ENCODE assay signal across 12 mouse cellular contexts in the genomic region with DNA sequence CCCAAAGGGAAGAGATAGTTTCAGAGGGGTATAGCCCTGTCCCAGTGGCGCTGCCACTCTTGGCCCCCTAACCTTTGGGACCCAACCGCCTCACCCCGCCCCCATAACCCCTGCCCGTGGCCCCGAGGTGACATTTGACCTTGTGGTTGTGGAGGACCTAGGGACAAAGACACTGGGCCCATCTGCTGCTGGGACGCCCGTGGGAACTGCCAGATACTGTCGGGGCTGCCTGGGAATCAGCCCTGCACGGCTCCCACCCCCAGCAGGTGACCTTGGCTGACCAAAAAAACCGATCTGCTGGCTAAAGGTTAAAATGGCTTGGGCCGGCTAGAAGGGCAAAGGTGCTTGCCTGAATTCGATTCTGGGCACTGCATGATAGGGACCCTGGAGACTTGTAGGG. TPM values are rescaled to one million over a fixed set of nuclear protein-coding genes. Genes with fewer than 3 reads are reported as not detected.
A peak's percentile ranks its signal among the peaks of the same experiment; 100 is the strongest.
DNase-seq lines count a peak whose midpoint lies in the region; ATAC-seq lines count a peak whose summit lies in the region.
"Had no signal": no experiment of that assay in that cellular context is flagged by ENCODE, and none has a peak within 500 bp of the region (broad histone marks: within the 10 kb centered on the region; RNA-seq: fewer than 3 reads in every experiment).

No protein-coding gene starts in this region.

- H3K27ac ChIP-seq in heart, embryonic 16.5 days (ENCODE audit: low read length) = no peak overlapping the region
- H3K27ac ChIP-seq in embryonic facial prominence, embryonic 10.5 days (replicated peaks) = peak overlapping the region; percentile 97
- 0 out of 2 replicates have a peak overlapping the region, but pooled peaks have one; percentile 93 for H3K27ac ChIP-seq in neural tube, embryonic 12.5 days

- 53% methylated on average over 12 of the region's 12 CpGs for WGBS in heart, embryonic 16.5 days
- WGBS in embryonic facial prominence, embryonic 10.5 days = 4% methylated on average over 12 of the region's 12 CpGs
- 10% methylated on average over 12 of the region's 12 CpGs for WGBS in neural tube, embryonic 12.5 days

- no peak for DNase-seq in heart, postnatal 36 days
- no peak for DNase-seq in embryonic facial prominence, embryonic 10.5 days (ENCODE audit: low spot score)
- peak; percentile 45 for DNase-seq in kidney, postnatal 14 days
- no peak for DNase-seq in spleen, adult 18-20 months
- DNase-seq in layer of hippocampus, adult 8-10 months (ENCODE audit: low spot score in 2 of 2) = no peak
- no peak for DNase-seq in frontal cortex, postnatal 14 days (ENCODE audit: low spot score in 2 of 2)
- DNase-seq: right cerebral cortex, postnatal 14 days had no signal

- intact Hi-C loops in heart, postnatal 36 days (cut with DNase I) = no loop called here

- H3K27me3 ChIP-seq in heart, embryonic 16.5 days (ENCODE audit: control insufficient read depth, insufficient read depth, low read length) = no peaks in the 10 kb centered on the region
- H3K27me3 ChIP-seq in embryonic facial prominence, embryonic 10.5 days (replicated peaks; ENCODE audit: low read depth, poor library complexity, severe bottlenecking) = no peaks in the 10 kb centered on the region
- no peaks in the 10 kb centered on the region for H3K27me3 ChIP-seq in neural tube, embryonic 12.5 days (replicated peaks)
- H3K27me3 ChIP-seq: limb, embryonic 13.5 days had no signal

- H3K36me3 ChIP-seq in heart, embryonic 16.5 days (ENCODE audit: control insufficient read depth, insufficient read depth) = no peaks in the 10 kb centered on the region
- H3K36me3 ChIP-seq in embryonic facial prominence, embryonic 10.5 days (replicated peaks) = peaks cover 9% of the 10 kb centered on the region
- H3K36me3 ChIP-seq in neural tube, embryonic 12.5 days = peaks cover under 1% of the 10 kb centered on the region; the same call in 1 of the 2 replicates

- peaks cover 17% of the 10 kb centered on the region for H3K4me1 ChIP-seq in heart, embryonic 16.5 days (ENCODE audit: control insufficient read depth, insufficient read depth, low read length)
- H3K4me1 ChIP-seq in embryonic facial prominence, embryonic 10.5 days = peaks cover 53% of the 10 kb centered on the region
- H3K4me1 ChIP-seq in neural tube, embryonic 12.5 days = peaks cover 34% of the 10 kb centered on the region

- no peak overlapping the region for H3K4me2 ChIP-seq in heart, embryonic 16.5 days (ENCODE audit: low read depth, low read length)
- no peak overlapping the region for H3K4me2 ChIP-seq in neural tube, embryonic 12.5 days (replicated peaks)

- H3K4me3 ChIP-seq in heart, embryonic 16.5 days (ENCODE audit: low read length) = no peak overlapping the region
- peak overlapping the region; percentile 32 for H3K4me3 ChIP-seq in embryonic facial prominence, embryonic 10.5 days
- no peak overlapping the region for H3K4me3 ChIP-seq in neural tube, embryonic 12.5 days
- H3K4me3 ChIP-seq: heart, adult 2 months had no signal

- no peaks in the 10 kb centered on the region for H3K9me3 ChIP-seq in heart, embryonic 16.5 days (replicated peaks; ENCODE audit: control insufficient read depth, low read length)
- no peaks in the 10 kb centered on the region for H3K9me3 ChIP-seq in embryonic facial prominence, embryonic 10.5 days
- H3K9me3 ChIP-seq in neural tube, embryonic 12.5 days = no peaks in the 10 kb centered on the region
- H3K9me3 ChIP-seq: limb, embryonic 13.5 days had no signal

- ATAC-seq in heart, embryonic 16.5 days (replicated peaks; ENCODE audit: extremely low read depth, insufficient read depth, low FRiP score) = no peak
- no peak for ATAC-seq in neural tube, embryonic 12.5 days (ENCODE audit: low FRiP score, low read depth)

- 0 out of 2 replicates have a peak overlapping the region, but pooled peaks have one; percentile 27 for H3K9ac ChIP-seq in heart, embryonic 16.5 days (ENCODE audit: low read length)
- no peak overlapping the region for H3K9ac ChIP-seq in neural tube, embryonic 12.5 days

RNA-seq across cellular contexts. Expression of gene Nr2f6, which starts 1.6 kb away (rescaled TPM):
- 38.1 and 43.0 TPM in 2 replicates for polyA plus RNA-seq in heart, embryonic 16.5 days (2015; fragmentation: Nextera tagmentation; extraction: Ambion mirVana)
- total RNA-seq in heart, postnatal 36 days (2021) = 10 to 100 TPM; 47.6 to 53.6 TPM
- 63.6 and 78.0 TPM in 2 replicates for polyA plus RNA-seq in embryonic facial prominence, embryonic 10.5 days (2016; fragmentation: Nextera tagmentation; extraction: Ambion mirVana)
- polyA plus RNA-seq in neural tube, embryonic 12.5 days (2016; fragmentation: Nextera tagmentation; extraction: Ambion mirVana) = 61.5 and 67.0 TPM in 2 replicates
- total RNA-seq in layer of hippocampus, adult 8-10 months (2022) = 10 to 100 TPM; 38.7 to 46.1 (median 41.2) TPM

RNA-seq across cellular contexts. Expression of gene Ushbp1, which starts 12.2 kb away (rescaled TPM):
- polyA plus RNA-seq in heart, embryonic 16.5 days (2015; fragmentation: Nextera tagmentation; extraction: Ambion mirVana) = 20.6 and 24.4 TPM in 2 replicates
- total RNA-seq in heart, postnatal 36 days (2021) = 10 to 100 TPM; 28.0 to 30.4 TPM
- 5.4 and 5.5 TPM in 2 replicates for polyA plus RNA-seq in embryonic facial prominence, embryonic 10.5 days (2016; fragmentation: Nextera tagmentation; extraction: Ambion mirVana)
- 6.0 and 6.8 TPM in 2 replicates for polyA plus RNA-seq in neural tube, embryonic 12.5 days (2016; fragmentation: Nextera tagmentation; extraction: Ambion mirVana)
- 1 to 10 TPM; 3.5 to 4.9 (median 4.1) TPM for total RNA-seq in layer of hippocampus, adult 8-10 months (2022)
- total RNA-seq: common myeloid progenitor, adult 5-6 weeks had no signal

RNA-seq across cellular contexts. Expression of gene Ocel1, which starts 12.3 kb away (rescaled TPM):
- 5.7 and 6.2 TPM in 2 replicates for polyA plus RNA-seq in heart, embryonic 16.5 days (2015; fragmentation: Nextera tagmentation; extraction: Ambion mirVana)
- total RNA-seq in heart, postnatal 36 days (2021) = 10 to 100 TPM; 11.1 to 14.9 TPM
- polyA plus RNA-seq in embryonic facial prominence, embryonic 10.5 days (2016; fragmentation: Nextera tagmentation; extraction: Ambion mirVana) = 4.0 and 5.0 TPM in 2 replicates
- 5.3 and 5.7 TPM in 2 replicates for polyA plus RNA-seq in neural tube, embryonic 12.5 days (2016; fragmentation: Nextera tagmentation; extraction: Ambion mirVana)
- total RNA-seq in layer of hippocampus, adult 8-10 months (2022) = 10 to 100 TPM; 10.3 to 15.9 (median 14.1) TPM

RNA-seq across cellular contexts. Expression of gene Babam1, which starts 13.3 kb away (rescaled TPM):
- 86.4 and 88.8 TPM in 2 replicates for polyA plus RNA-seq in heart, embryonic 16.5 days (2015; fragmentation: Nextera tagmentation; extraction: Ambion mirVana)
- total RNA-seq in heart, postnatal 36 days (2021) = 10 to 100 TPM; 61.2 to 67.1 TPM
- polyA plus RNA-seq in embryonic facial prominence, embryonic 10.5 days (2016; fragmentation: Nextera tagmentation; extraction: Ambion mirVana) = 109 and 110 TPM in 2 replicates
- 95.6 and 100 TPM in 2 replicates for polyA plus RNA-seq in neural tube, embryonic 12.5 days (2016; fragmentation: Nextera tagmentation; extraction: Ambion mirVana)
- total RNA-seq in layer of hippocampus, adult 8-10 months (2022) = 100 to 1,000 TPM in 3 of 4 experiments, 10 to 100 TPM in 1; 95.9 to 110 (median 108) TPM

RNA-seq across cellular contexts. Expression of gene Use1, which starts 16.7 kb away (rescaled TPM):
- polyA plus RNA-seq in heart, embryonic 16.5 days (2015; fragmentation: Nextera tagmentation; extraction: Ambion mirVana) = 77.2 and 82.0 TPM in 2 replicates
- total RNA-seq in heart, postnatal 36 days (2021) = 100 to 1,000 TPM; 148 to 149 TPM
- 83.1 and 84.3 TPM in 2 replicates for polyA plus RNA-seq in embryonic facial prominence, embryonic 10.5 days (2016; fragmentation: Nextera tagmentation; extraction: Ambion mirVana)
- 82.8 and 91.6 TPM in 2 replicates for polyA plus RNA-seq in neural tube, embryonic 12.5 days (2016; fragmentation: Nextera tagmentation; extraction: Ambion mirVana)
- total RNA-seq in layer of hippocampus, adult 8-10 months (2022) = 100 to 1,000 TPM in 3 of 4 experiments, 10 to 100 TPM in 1; 98.8 to 130 (median 117) TPM
